In genomic region chr7:127993341-127993977, GRCm38 (mm10) we compare ENCODE assay signal across 7 mouse cellular contexts. TPM values are rescaled to one million over a fixed set of nuclear protein-coding genes. Genes with fewer than 3 reads are reported as not detected.
DNase-seq lines count a peak whose midpoint lies in the region; ATAC-seq and TF ChIP-seq lines count a peak whose summit lies in the region.

TSS of gene Pycard (minus strand) at chr7:127993867.

- H3K27ac ChIP-seq in embryonic facial prominence, embryonic 12.5 days = peak within 1 kb of the TSS; percentile 42; the same call in 1 of the 2 replicates
- peak within 1 kb of the TSS; percentile 9; the same call in 1 of the 2 replicates for H3K27ac ChIP-seq in limb, embryonic 10.5 days
- 0 out of 2 replicates have a peak within 1 kb of the TSS, but pooled peaks have one; percentile 25 for H3K27ac ChIP-seq in midbrain, embryonic 12.5 days (replicated peaks)
- H3K27ac ChIP-seq in stomach, embryonic 16.5 days (ENCODE audit: low read length) = peak within 1 kb of the TSS; percentile 88

- intact Hi-C loops in heart, postnatal 36 days (cut with DNase I) = loop anchor here (5.0 kb wide), 1 partner anchor 214 kb away; the partner anchor contains the start of gene Cox6a2

- no peak for ATAC-seq in embryonic facial prominence, embryonic 12.5 days (ENCODE audit: insufficient number of reproducible peaks, insufficient read depth, low FRiP score, low TSS enrichment)
- ATAC-seq in midbrain, embryonic 12.5 days (ENCODE audit: low FRiP score, low read depth) = no peak
- ATAC-seq in stomach, embryonic 16.5 days (ENCODE audit: insufficient read depth, low FRiP score) = peak; percentile 77

- no peak for TF ChIP-seq CTCF in E14TG2a.4 (conservative IDR thresholded peaks at IDR 0.05; ENCODE audit: low read length)

- no peaks in the 10 kb centered on the region for H3K9me3 ChIP-seq in E14TG2a.4 (ENCODE audit: low read length)
- H3K9me3 ChIP-seq in embryonic facial prominence, embryonic 12.5 days = no peaks in the 10 kb centered on the region
- no peaks in the 10 kb centered on the region for H3K9me3 ChIP-seq in limb, embryonic 10.5 days (replicated peaks)
- no peaks in the 10 kb centered on the region for H3K9me3 ChIP-seq in midbrain, embryonic 12.5 days
- no peaks in the 10 kb centered on the region for H3K9me3 ChIP-seq in stomach, embryonic 16.5 days (replicated peaks; ENCODE audit: control insufficient read depth, low read length)

- H3K4me1 ChIP-seq in E14TG2a.4 (replicated peaks; ENCODE audit: low read depth, low read length) = peaks cover 60% of the 10 kb centered on the region
- 0 out of 2 replicates have a peak, but pooled peaks cover 6% of the 10 kb centered on the region for H3K4me1 ChIP-seq in embryonic facial prominence, embryonic 12.5 days
- H3K4me1 ChIP-seq in limb, embryonic 10.5 days = peaks cover 13% of the 10 kb centered on the region
- 0 out of 2 replicates have a peak, but pooled peaks cover 7% of the 10 kb centered on the region for H3K4me1 ChIP-seq in midbrain, embryonic 12.5 days
- H3K4me1 ChIP-seq in stomach, embryonic 16.5 days (ENCODE audit: control insufficient read depth, insufficient read depth, low read length) = peaks cover 9% of the 10 kb centered on the region; the same call in 1 of the 2 replicates

- WGBS in embryonic facial prominence, embryonic 12.5 days = 18% methylated on average over 18 of the region's 18 CpGs
- WGBS in limb, embryonic 10.5 days = 19% methylated on average over 18 of the region's 18 CpGs
- 18% methylated on average over 18 of the region's 18 CpGs for WGBS in midbrain, embryonic 12.5 days
- 10% methylated on average over 18 of the region's 18 CpGs for WGBS in stomach, embryonic 16.5 days

- peak within 1 kb of the TSS; percentile 46 for H3K4me2 ChIP-seq in embryonic facial prominence, embryonic 12.5 days (replicated peaks)
- peak within 1 kb of the TSS; percentile 26; the same call in 1 of the 2 replicates for H3K4me2 ChIP-seq in midbrain, embryonic 12.5 days (replicated peaks)
- peak within 1 kb of the TSS; percentile 51 for H3K4me2 ChIP-seq in stomach, embryonic 16.5 days (ENCODE audit: low read depth, low read length)

- peak within 1 kb of the TSS; percentile 78 for H3K4me3 ChIP-seq in E14TG2a.4 (replicated peaks; ENCODE audit: low read length)
- H3K4me3 ChIP-seq in embryonic facial prominence, embryonic 12.5 days = 0 out of 2 replicates have a peak within 1 kb of the TSS, but pooled peaks have one; percentile 16
- H3K4me3 ChIP-seq in limb, embryonic 10.5 days = peak within 1 kb of the TSS; percentile 34
- no peak within 1 kb of the TSS for H3K4me3 ChIP-seq in midbrain, embryonic 12.5 days
- H3K4me3 ChIP-seq in stomach, embryonic 16.5 days (replicated peaks; ENCODE audit: low read length) = peak within 1 kb of the TSS; percentile 49

- peak; percentile 76 for DNase-seq in A20 (ENCODE audit: low read depth, low spot score)
- DNase-seq in heart, postnatal 36 days = peak; percentile 56 to 62
- DNase-seq in limb, embryonic 10.5 days (ENCODE audit: low spot score) = no peak

- H3K36me3 ChIP-seq in E14TG2a.4 (ENCODE audit: insufficient read depth, low read length) = peaks cover 48% of the 10 kb centered on the region
- H3K36me3 ChIP-seq in embryonic facial prominence, embryonic 12.5 days = peaks cover 24% of the 10 kb centered on the region
- peaks cover 42% of the 10 kb centered on the region for H3K36me3 ChIP-seq in limb, embryonic 10.5 days
- H3K36me3 ChIP-seq in midbrain, embryonic 12.5 days = peaks cover 23% of the 10 kb centered on the region
- H3K36me3 ChIP-seq in stomach, embryonic 16.5 days (ENCODE audit: control insufficient read depth, insufficient read depth, low read length) = peaks cover 7% of the 10 kb centered on the region; the same call in 1 of the 2 replicates

- H3K9ac ChIP-seq in embryonic facial prominence, embryonic 12.5 days = peak within 1 kb of the TSS; percentile 46
- H3K9ac ChIP-seq in midbrain, embryonic 12.5 days (replicated peaks) = no peak within 1 kb of the TSS
- peak within 1 kb of the TSS; percentile 68 for H3K9ac ChIP-seq in stomach, embryonic 16.5 days (ENCODE audit: low read length)

- H3K27me3 ChIP-seq in E14TG2a.4 (ENCODE audit: insufficient read depth, low read length) = no peaks in the 10 kb centered on the region
- no peaks in the 10 kb centered on the region for H3K27me3 ChIP-seq in embryonic facial prominence, embryonic 12.5 days
- no peaks in the 10 kb centered on the region for H3K27me3 ChIP-seq in limb, embryonic 10.5 days (ENCODE audit: low read depth, poor library complexity, severe bottlenecking)
- no peaks in the 10 kb centered on the region for H3K27me3 ChIP-seq in midbrain, embryonic 12.5 days
- H3K27me3 ChIP-seq in stomach, embryonic 16.5 days (ENCODE audit: control insufficient read depth, insufficient read depth, low read length) = no peaks in the 10 kb centered on the region

RNA-seq across cellular contexts. Expression of gene Pycard, which starts in this region (rescaled TPM):
- 11.2 and 13.6 TPM in 2 replicates for polyA plus RNA-seq in embryonic facial prominence, embryonic 12.5 days (2016; fragmentation: Nextera tagmentation; extraction: Ambion mirVana)
- 1 to 10 TPM; 7.7 to 9.8 TPM for total RNA-seq in heart, postnatal 36 days (2021)
- polyA plus RNA-seq in limb, embryonic 10.5 days (2016; fragmentation: Nextera tagmentation; extraction: Ambion mirVana) = 5.2 and 6.5 TPM in 2 replicates
- 8.0 and 9.1 TPM in 2 replicates for polyA plus RNA-seq in midbrain, embryonic 12.5 days (2016; fragmentation: Nextera tagmentation; extraction: Ambion mirVana)
- 179 and 188 TPM in 2 replicates for polyA plus RNA-seq in stomach, embryonic 16.5 days (2015; fragmentation: Nextera tagmentation; extraction: Ambion mirVana)

Comparison
In these comparisons a context has a peak if more than half of its experiments do, and no peak if none do; other contexts are left out.
1. RNA of gene Pycard (polyA plus RNA-seq): 179 to 188 TPM in stomach, embryonic 16.5 days; 11.2 to 13.6 TPM in embryonic facial prominence, embryonic 12.5 days, 8.0 to 9.1 TPM in midbrain, embryonic 12.5 days and 5.2 to 6.5 TPM in limb, embryonic 10.5 days; every median in the first group is over 10 times any median in the second.
2. H3K27ac ChIP-seq: peak in every context shown above with its lines; median percentile 88 in stomach, embryonic 16.5 days; 42 in embryonic facial prominence, embryonic 12.5 days; 25 in midbrain, embryonic 12.5 days; 9 in limb, embryonic 10.5 days.
3. Peak in every context shown above with its lines, with median percentiles within 50 percentile points of each other: H3K4me2 ChIP-seq.